Mouse (Mus musculus) embryonic fibroblast, embryonic 13.5 days (primary cell): Measurements from ENCODE around the gene Spen.

Source experiments
- CTCF ChIP-seq: IDR thresholded peaks from 2 replicates; pipeline ENCODE4 v1.5.1; 2011; ENCODE audit warnings: mild to moderate bottlenecking, control low read depth, low read length, moderate library complexity, borderline replicate concordance; ENCODE audit not compliant: insufficient read depth
- POLR2A ChIP-seq: IDR thresholded peaks from 2 replicates; pipeline ENCODE4 v1.6.1; 2011; ENCODE audit warnings: low read depth, mild to moderate bottlenecking, control low read depth, low read length, moderate library complexity

DNA sequence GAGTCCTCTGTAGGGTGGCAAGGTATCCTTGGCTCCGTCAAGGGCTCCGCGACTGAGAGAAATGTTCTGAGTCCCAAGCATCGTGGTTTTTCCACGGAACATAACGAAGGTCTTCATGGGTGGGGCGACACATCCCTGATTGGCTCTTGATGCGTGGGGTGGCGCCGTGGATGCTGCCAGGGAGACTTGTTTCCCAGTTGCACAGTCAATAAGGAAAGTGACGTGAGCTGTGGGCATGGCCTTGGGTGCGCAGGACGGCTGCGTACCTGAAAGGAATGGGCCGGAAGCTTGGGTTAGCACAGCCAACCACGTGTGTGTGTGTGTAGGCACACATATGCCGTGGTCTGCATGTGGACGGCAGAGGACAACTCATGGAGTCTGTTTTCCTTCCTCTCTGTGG is 105.2 kb downstream of the Spen start:
- TF ChIP-seq POLR2A (no peak), CTCF (no peak)
